Mouse (Mus musculus) cerebellum, postnatal 36 days (tissue): ENCODE results near the gene Mapkapk5.
A peak's percentile ranks its signal among the peaks of the same experiment; 100 is the strongest.

Source experiments
- DNase-seq, 2 experiments: peaks; one replicate each; pipeline ENCODE4 v3.0.0; 2021 to 2022; ENCODE audit warnings: mixed read lengths in 2 of 2

Gene Mapkapk5

DNA sequence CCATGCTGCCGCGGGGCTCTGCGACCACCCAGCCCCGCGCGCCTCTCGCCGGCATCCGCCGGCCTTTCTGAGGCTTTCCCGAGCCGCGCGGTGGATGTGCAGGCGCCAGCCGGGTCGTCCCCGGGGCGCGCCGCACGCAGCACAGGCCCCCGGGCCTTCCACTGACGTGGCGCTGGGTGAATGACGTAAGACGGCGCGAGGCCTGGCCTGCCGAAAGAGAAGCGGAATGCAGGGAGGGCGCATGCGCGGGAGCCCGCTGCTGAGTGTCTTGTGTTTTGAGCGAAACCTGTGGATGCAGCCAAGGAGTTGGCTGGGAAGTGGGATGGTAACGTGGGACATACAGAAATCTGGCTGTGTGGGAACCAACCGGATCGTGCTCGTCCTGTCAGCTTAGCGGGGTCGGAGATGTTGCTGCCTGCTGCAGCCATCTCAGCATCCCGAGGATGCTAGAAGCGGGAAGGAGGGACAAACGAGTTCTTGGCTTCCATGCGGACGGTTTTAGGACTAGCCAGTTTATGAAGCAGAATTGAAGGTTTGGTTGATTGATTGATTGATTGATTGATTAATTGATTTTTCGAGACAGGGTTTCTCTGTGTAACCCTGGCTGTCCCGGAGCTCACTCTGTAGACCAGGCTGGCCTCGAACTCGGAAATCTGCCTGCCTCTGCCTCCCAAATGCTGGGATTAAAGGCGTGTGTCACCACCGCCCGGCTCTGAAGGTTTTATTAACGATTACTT lies at the start of gene Mapkapk5:
Gene Mapkapk5 (minus strand): TSS at position 113 of the 737 bp plus-strand sequence.
- peak; percentile 99 for DNase-seq

DNA sequence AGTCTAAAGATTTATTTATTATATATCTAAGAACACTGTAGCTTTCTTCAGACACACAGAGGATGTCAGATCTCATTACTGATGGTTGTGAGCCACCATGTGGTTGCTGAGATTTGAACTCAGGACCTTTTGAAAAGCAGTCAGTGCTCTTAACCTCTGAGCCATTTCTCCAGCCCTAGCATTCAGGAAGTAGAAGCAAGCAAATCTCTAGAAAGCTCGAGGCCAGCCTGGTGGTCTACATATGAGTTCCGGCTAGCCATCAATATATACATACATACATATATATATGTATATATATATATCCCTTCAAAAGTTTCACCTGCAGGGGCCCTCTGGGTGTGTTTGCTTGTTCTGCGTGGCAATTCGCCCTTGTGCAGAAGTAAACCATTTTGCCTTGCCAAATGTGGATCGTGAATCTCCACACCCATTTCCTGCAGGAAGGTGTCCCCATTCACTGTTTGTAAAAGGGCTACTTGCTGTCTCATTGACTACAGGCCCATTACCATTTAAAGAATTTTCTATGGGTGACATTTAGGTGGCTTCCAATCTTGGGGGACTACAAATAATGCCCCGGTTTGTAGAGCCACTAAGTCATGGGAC lies 49.1 kb upstream of the Mapkapk5 start:
- DNase-seq = no peak

DNA sequence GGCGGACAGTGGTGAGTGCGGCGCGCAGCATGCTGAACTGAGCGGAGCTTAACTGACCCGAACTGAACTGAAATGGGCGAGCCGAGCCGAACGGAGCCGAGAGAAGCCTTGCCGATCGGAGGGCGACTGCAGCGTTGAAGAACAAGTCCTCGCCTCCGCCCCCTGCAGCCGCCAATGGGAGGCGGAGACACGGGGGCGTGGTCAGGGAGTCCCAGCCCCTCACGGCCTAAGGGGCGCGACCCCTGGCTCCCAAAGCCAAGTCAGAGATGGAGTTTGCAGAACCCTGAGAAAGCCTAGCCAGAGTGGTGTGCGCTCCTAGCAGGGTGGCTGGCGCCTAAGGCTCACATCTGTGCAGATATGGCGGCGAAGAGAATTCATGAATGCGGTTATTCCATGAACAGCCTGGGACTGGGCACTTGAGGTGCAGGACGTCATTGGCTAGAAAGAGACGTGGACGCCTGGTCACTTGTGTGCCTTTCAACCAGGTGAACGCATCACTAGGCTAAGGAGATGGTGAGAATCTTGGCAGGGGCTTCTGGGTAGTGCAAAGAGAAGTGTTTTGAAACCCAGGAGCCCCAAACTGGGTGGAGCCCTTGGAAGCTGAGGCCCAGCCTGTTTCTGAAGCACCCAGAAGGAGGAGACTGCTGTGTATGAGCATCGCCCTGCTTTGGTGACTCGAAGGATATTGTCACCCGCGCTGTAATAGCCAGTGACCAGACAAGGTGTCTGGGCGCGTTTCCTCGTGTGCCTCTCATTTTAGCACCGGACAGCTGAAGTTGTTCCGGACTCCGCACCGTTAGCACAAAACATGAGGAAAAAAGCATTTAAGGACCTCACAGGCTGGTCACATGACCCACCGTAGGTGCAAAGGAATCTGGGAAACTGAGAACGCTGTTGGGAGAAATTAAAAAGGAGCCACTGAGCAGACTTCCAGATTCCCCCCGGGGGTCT lies 48.0 kb upstream of the Mapkapk5 start, which contains the start of gene Aldh2:
Gene Aldh2 (minus strand): TSS at position 374 of the 951 bp plus-strand sequence.
- DNase-seq = peak; percentile 51 to 65

DNA sequence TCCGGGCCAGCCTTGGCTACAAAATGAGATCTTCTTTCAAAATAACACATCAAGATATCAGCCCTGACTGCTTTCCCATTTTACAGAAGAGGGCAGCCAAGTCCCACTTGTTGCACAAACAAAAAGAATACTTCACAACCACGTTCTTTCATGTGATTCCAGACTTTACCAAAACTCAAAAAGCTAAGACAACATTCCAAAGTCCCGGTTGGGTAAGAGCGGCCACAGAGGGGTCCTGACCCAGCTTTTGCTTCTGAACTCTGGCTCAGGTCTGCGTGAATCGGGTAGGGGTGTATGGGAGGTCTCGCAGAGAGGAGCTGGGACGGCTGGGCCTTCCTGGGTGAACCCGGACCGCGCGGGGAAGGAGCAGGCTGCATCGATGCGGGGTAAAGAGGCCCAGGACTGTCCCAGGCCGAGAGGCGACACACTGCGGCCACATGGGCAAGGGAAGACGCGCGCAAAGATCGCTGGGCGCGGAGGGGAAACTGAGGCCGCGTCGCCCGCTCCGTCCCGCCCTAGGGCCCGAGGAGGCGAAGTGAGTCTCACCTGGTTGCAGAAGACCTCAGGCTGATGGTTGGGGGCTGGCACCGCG lies 47.2 kb upstream of the Mapkapk5 start:
- no peak for DNase-seq

DNA sequence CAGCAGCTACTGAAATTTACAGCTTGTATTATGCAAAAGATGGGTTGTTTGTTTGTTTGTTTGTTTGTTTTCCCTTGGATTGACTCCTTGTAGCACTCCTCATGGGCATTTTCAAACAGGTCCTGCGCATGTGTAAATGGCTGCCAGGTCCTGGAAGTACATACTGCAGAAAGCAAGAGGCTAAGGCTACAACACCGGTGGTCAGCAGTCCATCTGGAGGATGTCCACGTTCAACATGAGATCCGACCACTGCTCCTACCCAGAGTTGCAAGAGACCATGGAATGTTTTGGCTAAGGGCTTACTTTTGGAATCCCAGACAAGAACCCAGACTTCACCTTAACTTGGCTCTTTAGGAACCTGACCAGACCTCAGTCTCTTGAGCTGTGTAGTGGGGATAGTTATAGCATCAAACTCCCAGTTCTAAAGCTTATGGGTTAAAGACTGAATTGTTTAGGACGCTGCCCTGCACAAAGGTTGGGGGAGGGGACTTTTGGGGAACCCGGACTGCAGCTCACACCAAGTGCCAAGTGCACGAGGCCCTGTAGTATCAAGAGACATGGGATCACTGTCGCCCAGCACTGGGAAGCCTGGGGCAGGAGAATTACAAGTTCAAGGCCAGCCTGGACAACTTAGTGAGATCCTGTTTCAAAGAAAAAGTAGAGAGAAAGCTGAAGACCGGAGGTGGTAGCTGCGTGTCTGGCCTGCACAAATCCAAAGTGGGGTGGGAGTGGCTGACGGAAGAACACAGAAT lies 46.5 kb upstream of the Mapkapk5 start:
- no peak for DNase-seq

DNA sequence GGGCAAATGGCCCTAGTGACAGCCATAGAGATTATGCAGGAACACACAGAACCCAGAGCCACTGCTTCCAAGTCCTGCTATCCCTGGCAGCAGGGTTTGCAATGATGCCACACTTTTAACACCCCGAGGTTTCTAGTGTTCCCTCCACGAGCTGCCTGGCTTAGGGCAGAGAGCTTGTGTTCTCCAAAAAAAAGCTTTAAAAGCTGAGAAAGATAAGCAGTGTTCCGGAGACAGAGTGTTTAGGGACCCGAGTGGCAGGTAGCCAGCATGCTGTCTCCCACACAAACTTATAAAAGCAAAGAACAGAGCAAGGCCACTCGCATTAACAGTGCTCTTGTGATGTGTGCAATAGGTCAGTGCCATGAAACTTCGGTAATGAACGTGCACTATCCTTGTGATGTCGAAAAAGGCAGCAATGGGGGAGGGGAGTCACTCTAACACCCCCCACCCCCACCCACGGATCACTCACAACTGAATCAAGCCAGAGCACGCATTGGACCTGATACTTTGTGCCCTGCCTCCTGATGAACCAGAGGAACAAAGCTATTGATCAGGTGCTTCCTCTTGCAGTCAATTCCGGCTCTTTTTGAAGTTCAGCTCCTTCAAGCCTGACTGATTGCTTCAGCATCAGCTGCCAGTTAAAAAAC lies 45.8 kb upstream of the Mapkapk5 start:
- no peak for DNase-seq

DNA sequence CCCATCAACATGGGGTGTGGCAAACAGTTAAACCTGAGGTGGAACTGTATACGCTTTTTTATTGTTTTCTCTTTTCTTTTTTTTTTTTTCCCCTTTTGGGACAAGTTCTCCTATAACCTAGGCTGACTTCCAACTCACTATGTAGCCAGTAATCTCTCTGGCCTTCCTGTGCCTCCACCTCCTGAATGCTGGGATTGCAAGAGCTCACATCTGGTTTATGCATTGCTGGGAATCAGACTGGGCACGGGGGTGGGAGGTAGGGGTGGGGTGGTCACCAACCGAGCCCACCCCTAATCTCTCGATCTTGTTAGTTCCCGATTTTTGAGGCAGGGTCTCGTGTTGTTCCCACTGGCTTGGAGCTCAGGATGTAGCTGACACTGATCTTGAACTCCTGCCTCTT lies 44.2 kb upstream of the Mapkapk5 start:
- no peak for DNase-seq

DNA sequence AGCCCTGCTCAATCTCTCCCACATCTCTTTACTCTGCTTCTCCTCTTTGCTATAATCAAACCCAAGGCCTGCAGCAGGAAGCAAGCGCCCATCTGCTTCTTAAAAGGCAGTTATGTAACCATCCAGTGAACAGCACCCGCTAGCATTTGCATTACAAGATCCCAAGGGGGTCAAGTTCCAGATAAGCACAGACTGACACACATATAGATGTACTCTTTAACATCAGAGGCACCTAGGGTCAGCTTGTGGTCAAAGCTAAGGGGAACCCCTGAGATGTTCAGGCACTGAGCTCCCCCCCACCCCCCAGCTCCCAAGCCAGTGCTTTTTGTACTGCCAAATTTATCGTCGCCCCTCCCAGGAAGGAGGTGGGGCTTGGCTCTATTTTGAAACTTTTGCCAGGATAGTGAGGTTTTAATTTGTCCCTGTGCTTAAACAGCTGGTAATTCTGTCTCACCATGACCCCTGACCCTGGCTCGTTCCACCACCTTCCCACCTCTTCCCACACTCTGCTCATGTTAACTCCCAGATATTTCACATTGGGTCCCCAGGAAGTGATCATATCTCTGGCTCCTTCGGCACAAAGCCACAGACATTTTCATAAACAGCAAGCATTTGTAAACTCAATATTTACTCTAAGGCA lies 40.8 kb upstream of the Mapkapk5 start:
- DNase-seq = no peak

DNA sequence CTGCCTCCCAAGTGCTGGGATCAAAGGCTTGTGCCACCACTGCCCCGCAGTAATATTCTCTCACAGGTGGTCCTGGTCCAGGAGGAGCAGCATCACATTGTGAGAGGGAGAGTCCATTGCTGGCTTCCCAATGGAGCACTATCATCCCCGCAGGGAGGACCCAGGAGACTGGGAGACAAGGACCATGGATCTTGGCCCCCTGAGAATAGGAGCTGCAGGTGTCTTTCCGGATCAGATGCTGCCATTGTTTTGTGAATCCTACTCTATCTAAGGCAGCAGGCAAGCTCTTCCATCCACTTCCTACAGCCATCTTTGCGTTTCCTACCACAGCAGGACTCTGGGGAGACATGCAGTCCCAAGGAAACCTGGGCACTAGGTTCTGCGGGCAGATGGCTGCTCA lies 40.0 kb upstream of the Mapkapk5 start:
- DNase-seq = no peak

DNA sequence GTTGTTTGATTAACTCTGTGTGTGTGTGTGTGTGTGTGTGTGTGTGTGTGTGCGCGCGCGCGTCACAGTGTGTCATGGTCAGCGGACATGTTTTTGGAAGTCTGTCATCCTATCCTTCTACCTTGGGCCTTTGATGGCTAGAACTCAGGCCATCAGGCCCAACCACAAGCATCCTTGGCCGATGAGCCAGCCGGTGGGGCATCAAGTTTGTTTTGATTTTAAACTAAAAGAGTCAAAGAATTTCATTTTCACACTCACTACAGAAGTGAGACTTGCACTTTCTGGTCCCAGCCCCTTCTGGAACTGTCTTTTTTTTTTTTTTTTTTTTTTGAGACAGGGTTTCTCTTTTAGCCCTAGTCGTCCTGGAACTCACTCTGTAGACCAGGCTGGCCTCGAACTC lies 39.3 kb upstream of the Mapkapk5 start:
- DNase-seq = no peak

DNA sequence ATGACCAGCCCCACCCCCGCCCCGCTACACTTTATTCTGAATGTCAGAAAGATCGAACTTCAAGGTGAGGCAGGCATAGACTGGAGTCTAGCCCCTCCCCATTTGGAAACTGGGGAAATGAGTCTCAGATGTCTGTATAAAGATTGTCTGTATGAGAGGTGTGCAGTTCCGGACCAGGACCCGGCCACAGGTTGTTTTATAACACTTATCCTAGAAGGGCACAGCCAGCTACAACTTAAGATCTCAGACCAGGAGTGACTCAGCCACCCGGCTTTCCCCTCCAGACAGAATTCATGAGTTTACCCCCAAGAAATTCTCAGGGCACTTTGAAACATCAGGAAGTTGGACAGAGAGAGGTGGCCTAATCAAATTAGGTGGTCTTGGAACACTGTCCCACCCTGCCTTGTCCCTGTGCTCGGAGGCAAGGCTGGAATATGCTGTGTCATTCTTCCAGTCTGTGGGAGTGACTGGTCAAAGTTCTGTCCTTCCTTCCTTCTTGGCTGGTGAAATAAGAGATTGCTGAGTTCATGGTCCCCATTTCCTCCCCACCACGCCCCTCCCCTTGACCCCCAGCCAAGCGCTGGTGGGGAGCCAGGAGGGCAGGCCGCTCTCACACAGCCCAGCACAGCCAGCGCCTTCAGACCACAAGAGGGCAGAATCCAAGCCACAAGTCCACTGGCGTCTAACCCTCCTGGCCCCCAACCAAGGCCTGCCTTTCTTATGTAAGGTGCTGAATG lies 38.2 kb upstream of the Mapkapk5 start:
- peak; percentile 49 to 66 for DNase-seq

DNA sequence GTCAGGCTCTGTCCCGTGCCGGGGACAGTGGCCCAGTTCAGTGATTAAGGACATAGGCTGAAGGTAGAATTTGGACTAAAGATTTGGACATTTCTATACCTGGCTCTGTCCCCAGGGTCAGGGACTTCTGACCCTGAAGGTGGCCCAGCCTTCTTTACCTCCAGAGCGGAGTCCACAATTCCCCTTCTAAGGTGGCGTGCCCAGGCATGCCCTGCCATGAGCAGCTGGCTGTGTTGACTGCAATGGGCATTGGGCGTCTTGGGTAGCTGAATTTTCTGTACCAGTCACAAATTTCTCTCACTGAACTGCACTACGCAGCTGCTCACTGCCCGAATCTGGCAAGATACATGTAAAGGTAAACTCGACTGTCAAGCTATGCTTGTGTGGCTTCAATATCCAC lies 36.2 kb upstream of the Mapkapk5 start:
- DNase-seq = no peak

DNA sequence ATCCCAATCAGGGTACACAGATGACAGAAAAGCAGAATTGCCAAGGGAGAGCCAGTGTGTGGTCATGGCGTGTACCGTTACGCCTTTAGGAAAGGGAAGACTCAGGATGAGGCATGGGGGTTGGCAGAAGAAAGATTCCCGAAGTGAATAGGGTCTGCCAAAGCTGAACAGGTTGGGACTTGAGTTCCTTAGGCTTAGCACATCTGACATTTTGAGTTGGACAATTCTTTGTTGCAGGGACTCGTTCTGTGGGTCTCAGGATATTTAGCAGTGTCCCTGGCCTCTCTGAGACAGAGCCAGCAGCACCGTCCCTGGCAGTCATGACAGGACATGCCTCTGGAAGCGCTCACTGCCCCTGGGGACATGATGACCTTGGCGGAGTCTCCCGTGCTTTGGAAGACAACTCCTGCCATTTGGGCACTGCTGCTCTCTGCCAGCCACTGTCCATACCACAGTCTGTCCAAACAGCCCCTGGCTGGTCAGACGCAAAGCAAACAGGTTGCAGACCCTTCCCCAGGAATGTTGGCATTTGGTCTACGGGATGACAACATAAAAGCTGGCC lies 31.3 kb upstream of the Mapkapk5 start:
- DNase-seq = no peak

DNA sequence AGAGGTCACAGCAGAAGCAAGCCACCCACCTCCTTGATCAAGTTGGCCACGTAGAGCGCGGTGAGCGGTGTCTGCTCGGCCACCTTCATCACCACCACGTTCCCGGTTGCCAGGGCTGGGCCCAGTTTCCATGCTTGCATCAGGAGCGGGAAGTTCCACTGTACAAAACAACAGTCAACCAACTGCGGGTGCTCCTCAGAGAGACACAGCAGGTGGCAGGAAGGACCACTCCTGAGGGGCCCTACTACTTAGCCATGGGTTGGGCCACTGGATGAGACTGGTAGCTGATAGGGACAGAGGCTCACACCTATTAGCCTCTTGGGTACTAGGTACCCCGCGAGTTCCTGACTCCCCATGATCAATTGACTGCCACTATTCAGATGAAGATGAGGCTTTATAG lies 30.2 kb upstream of the Mapkapk5 start:
- no peak for DNase-seq

DNA sequence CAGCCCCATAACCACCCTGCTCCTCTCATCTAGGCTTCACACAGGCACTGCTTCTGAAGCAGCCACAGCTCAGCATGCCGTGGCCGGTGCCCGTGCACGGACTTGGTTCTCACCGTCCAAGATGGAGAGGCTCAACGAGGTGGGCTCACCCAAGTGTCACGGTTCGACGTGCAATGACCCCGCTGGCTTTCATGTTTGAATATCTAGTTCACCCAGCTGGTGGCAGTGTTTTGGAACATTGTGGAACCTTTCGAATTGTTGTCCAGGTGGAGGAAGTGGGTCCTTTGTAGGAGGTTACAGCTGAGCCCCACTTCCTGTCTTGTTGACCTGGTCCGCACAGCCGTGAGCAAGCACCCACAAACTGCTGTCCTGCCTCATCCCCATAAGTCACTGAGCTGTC lies 28.4 kb upstream of the Mapkapk5 start:
- no peak for DNase-seq

DNA sequence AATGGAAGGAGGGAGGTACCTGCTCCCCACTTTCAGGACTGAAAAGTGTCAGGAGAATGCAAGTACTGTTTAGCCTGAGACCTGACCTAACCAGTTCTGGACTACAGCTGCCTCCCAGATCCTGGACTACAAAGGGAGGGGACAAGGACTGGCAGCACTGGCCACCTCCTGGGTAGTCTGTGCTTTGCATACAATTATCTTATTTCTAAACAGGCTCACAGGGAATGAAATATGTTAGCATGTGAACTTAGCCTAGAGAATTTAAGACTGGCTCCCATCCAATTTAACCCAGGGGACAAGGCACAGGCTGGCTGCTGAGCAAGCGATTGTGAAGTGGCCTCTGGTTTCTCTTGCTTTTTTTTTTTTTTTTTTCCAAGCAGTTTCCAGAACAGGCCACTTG lies 25.1 kb upstream of the Mapkapk5 start:
- no peak for DNase-seq

DNA sequence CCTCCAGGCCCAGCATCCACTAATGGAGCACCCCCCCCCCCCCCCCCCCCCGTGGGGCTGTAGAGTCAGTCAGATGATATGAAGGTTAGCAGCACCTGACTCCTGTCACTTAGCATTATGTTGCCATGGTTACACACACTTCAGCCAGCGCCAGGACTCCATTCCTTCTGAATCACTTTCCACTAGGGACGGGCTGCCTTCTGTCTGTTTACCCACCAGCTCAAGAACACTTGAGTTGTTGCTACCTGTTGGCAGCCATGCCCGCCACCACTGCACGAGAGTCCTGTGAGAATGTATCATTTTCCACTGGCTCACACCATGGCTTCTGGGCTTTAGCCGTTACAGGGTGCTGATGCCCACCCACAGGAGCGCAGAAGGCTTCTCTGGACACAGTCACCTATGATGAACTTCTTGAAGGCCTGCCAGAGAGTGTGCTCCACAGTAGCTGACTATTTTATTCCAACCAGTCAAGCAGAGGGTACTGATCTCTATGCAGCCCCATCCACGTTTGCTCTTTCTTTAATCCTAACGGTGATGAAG lies 24.2 kb upstream of the Mapkapk5 start:
- DNase-seq = no peak

DNA sequence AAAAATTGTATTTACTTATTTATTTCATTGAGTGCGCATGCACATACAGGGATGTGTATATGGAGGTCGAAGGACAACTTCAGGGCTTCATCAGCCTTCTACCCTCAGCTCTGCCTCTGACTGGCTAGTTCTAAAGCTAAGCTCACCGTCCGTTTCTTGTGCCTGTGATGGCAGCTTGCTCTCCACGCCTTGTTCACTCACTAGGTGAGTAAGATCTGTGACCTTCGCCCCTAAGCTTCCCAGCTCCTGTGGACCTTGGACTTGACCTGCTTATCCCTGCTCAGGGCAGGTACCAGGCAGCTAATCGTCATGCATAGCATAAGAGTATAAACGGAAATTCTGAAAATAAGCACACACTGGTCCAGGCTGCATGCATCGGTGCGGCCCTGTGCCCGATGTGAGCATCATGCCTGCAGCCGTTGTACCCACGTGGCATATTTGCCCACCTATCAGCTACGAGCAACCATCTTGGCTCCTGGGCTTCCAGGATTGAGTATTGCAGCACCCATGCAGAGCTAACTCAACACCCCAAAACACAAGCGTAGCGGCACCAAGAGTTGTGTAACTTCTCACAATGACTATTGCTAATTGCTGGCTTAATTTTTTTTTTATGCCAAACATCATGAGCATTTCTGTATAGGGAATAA lies 20.5 kb upstream of the Mapkapk5 start:
- no peak for DNase-seq

DNA sequence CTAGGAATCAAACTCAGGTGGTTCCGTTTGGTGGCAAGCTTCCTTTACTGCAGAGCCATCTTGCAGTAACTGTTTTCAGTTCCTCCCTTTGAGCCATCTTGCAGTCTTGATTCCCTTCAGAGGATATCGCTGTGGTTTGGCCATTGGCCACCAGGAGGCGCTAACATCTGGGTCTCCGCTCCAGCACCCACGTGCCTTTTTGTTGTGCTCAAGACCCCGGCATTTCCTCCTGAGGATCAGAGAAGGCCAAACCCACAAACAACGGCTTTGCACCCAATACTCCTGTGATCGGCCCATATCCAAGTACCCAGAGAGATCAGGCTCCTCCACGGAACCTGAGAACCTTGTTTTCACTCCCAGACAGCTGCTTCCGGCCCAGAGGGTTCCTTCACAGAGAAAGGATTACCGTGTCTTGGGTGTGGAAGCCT lies 18.8 kb upstream of the Mapkapk5 start:
- DNase-seq = peak; percentile 62 to 67
